Mouse (Mus musculus) forebrain, embryonic 11.5 days (tissue): ENCODE measurements around the gene Gm17174. TPM values are rescaled to one million over a fixed set of nuclear protein-coding genes. Genes with fewer than 3 reads are reported as not detected.
"Not testable (repeated sequence)": the region's sequence is repeated elsewhere in the genome, so short reads cannot be mapped to it uniquely, and the experiment has no call there.

Experiments
- ATAC-seq: fragments of 200-750 bp; cut with Nextera tagmentation; replicated peaks from 2 replicates; pipeline ENCODE4 v1.8.0; 2017; ENCODE audit warnings: moderate TSS enrichment; ENCODE audit not compliant: low FRiP score
- DNase-seq: peaks from one replicate; pipeline ENCODE4 v3.0.0-alpha.2; 2017; ENCODE audit warnings: low spot score
- H3K27ac ChIP-seq: fragments of 300-500 bp; sonication (generic); 2 replicates; pipeline ENCODE4 v1.5.1; 2014; ENCODE audit warnings: low read depth, low read length
- H3K27me3 ChIP-seq: fragments of 300-500 bp; sonication (generic); 2 replicates; pipeline ENCODE4 v1.6.1; 2014; ENCODE audit warnings: mild to moderate bottlenecking, low read length, mixed read lengths; ENCODE audit not compliant: control insufficient read depth, insufficient read depth
- H3K36me3 ChIP-seq: fragments of 300-500 bp; sonication (generic); 2 replicates; pipeline ENCODE4 v1.6.1; 2014; ENCODE audit warnings: mild to moderate bottlenecking, low read length, moderate library complexity, mixed read lengths; ENCODE audit not compliant: control insufficient read depth, insufficient read depth
- H3K4me1 ChIP-seq: fragments of 300-500 bp; sonication (generic); replicated peaks from 2 replicates; pipeline ENCODE4 v1.6.1; 2014; ENCODE audit warnings: low read length, mixed read lengths; ENCODE audit not compliant: control insufficient read depth, insufficient read depth
- H3K4me2 ChIP-seq: fragments of 300-500 bp; sonication (generic); 2 replicates; pipeline ENCODE4 v1.6.1; 2014; ENCODE audit warnings: low read depth, mild to moderate bottlenecking, low read length, moderate library complexity, mixed read lengths; ENCODE audit not compliant: severe bottlenecking
- H3K4me3 ChIP-seq: fragments of 300-500 bp; sonication (generic); 2 replicates; pipeline ENCODE4 v1.5.1; 2014; ENCODE audit warnings: low read depth, low read length
- H3K9ac ChIP-seq: fragments of 300-500 bp; sonication (generic); 2 replicates; pipeline ENCODE4 v1.6.1; 2014; ENCODE audit warnings: low read length
- H3K9me3 ChIP-seq: fragments of 300-500 bp; sonication (generic); 2 replicates; pipeline ENCODE4 v1.6.1; 2016; ENCODE audit warnings: low read length, mixed read lengths; ENCODE audit not compliant: control insufficient read depth
- WGBS: fragments of 180-500 bp; shearing (Covaris S2); extraction: QIAGEN DNeasy Blood & Tissue Kit; methylation state at CpG from one replicate; pipeline ENCODE4 v1.1.7; 2014; 5-methylcytosine and 5-hydroxymethylcytosine counted together
- polyA plus RNA-seq: library from polyadenylated mRNA; unstranded; fragments of >200 nt; fragmentation: Nextera tagmentation; extraction: Ambion mirVana; gene quantifications from 2 replicates; pipeline ENCODE4 v1.2.1, GENCODE M21; 2014

Gm17174 gene
- not detected in 2 replicates for polyA plus RNA-seq

GRCm38 (mm10) chr14:51592039-51592438 lies at the start of gene Gm17174:
Gene Gm17174 (minus strand): TSS chr14:51592139.
- WGBS = 87% methylated on average over 4 of the region's 4 CpGs
- not testable (repeated sequence) for DNase-seq, H3K4me3 ChIP-seq, H3K27me3 ChIP-seq, H3K4me1 ChIP-seq, H3K9me3 ChIP-seq, H3K36me3 ChIP-seq, ATAC-seq, H3K9ac ChIP-seq, H3K4me2 ChIP-seq, H3K27ac ChIP-seq

GRCm38 (mm10) chr14:51635566-51635965 lies 43.6 kb upstream of the Gm17174 start, which contains the start of gene Gm4181:
Gene Gm4181 (minus strand): TSS chr14:51635666.
- DNase-seq, H3K27me3 ChIP-seq, ATAC-seq, H3K4me2 ChIP-seq, H3K9me3 ChIP-seq, H3K27ac ChIP-seq, H3K4me3 ChIP-seq, H3K36me3 ChIP-seq, H3K4me1 ChIP-seq, H3K9ac ChIP-seq: not testable (repeated sequence)
- WGBS = 79% methylated on average over 1 of the region's 1 CpGs

- H3K36me3 ChIP-seq, DNase-seq, H3K27me3 ChIP-seq, H3K4me1 ChIP-seq, H3K27ac ChIP-seq, H3K4me2 ChIP-seq, H3K9me3 ChIP-seq, ATAC-seq, H3K4me3 ChIP-seq, H3K9ac ChIP-seq: not testable (repeated sequence)
- 93% methylated on average over 1 of the region's 1 CpGs for WGBS
These were observed 40.5 kb upstream of the Gm17174 start for GRCm38 (mm10) chr14:51632426-51632825.

GRCm38 (mm10) chr14:51611210-51611609 lies 19.3 kb upstream of the Gm17174 start, which contains the start of gene Gm17078:
Gene Gm17078 (minus strand): TSS chr14:51611310.
- 95% methylated on average over 1 of the region's 1 CpGs for WGBS
- no peaks in the 10 kb centered on the region for H3K27me3 ChIP-seq
- no peaks in the 10 kb centered on the region for H3K4me1 ChIP-seq
- no peak within 1 kb of the TSS for H3K27ac ChIP-seq
- ATAC-seq = no peak
- H3K4me3 ChIP-seq = no peak within 1 kb of the TSS
- H3K4me2 ChIP-seq = no peak within 1 kb of the TSS
- H3K9me3 ChIP-seq = no peaks in the 10 kb centered on the region
- H3K9ac ChIP-seq = no peak within 1 kb of the TSS
- no peaks in the 10 kb centered on the region for H3K36me3 ChIP-seq
- no peak for DNase-seq

GRCm38 (mm10) chr14:51573963-51574362 lies 18.0 kb downstream of the Gm17174 start, which contains the start of gene Gm17175:
Gene Gm17175 (minus strand): TSS chr14:51574063.
- not testable (repeated sequence) for DNase-seq, H3K4me1 ChIP-seq, H3K27me3 ChIP-seq, H3K36me3 ChIP-seq, ATAC-seq, H3K4me3 ChIP-seq, H3K27ac ChIP-seq, H3K9me3 ChIP-seq, H3K9ac ChIP-seq, H3K4me2 ChIP-seq
- WGBS = 85% methylated on average over 2 of the region's 2 CpGs

- Histone ChIP-seq H3K9ac (no peak within 1 kb of the TSS), H3K4me1 (no peaks in the 10 kb centered on the region), H3K36me3 (no peaks in the 10 kb centered on the region), H3K4me3 (no peak within 1 kb of the TSS), H3K27me3 (no peaks in the 10 kb centered on the region), H3K9me3 (no peaks in the 10 kb centered on the region), H3K27ac (no peak within 1 kb of the TSS), H3K4me2 (no peak within 1 kb of the TSS)
- ATAC-seq (no peak), DNase-seq (no peak)
- WGBS = 92% methylated on average over 4 of the region's 4 CpGs
These were observed 39.4 kb downstream of the Gm17174 start, which contains the start of gene Gm5622 for GRCm38 (mm10) chr14:51552490-51552889. Gene Gm5622 (plus strand): TSS chr14:51552790.

Other genes with a start within 250 kb of the Gm17174 start
- gene Gm7247, start 230.4 kb downstream of the Gm17174 start, polyA plus RNA-seq = not detected in 2 replicates
- not detected in 2 replicates for gene Vmn2r88, start 181.3 kb downstream of the Gm17174 start, polyA plus RNA-seq
- gene Vmn2r89, start 140.3 kb downstream of the Gm17174 start, polyA plus RNA-seq = not detected in 2 replicates
- not detected in 2 replicates for gene Gm5622, start 39.3 kb downstream of the Gm17174 start, polyA plus RNA-seq
- gene Gm17175, start 18.1 kb downstream of the Gm17174 start, polyA plus RNA-seq = not detected in 2 replicates
- gene Gm17078, start 19.2 kb upstream of the Gm17174 start, polyA plus RNA-seq = not detected in 2 replicates
- gene Gm4181, start 43.5 kb upstream of the Gm17174 start, polyA plus RNA-seq = not detected in 2 replicates
- not detected in 2 replicates for gene Gm17079, start 103.3 kb upstream of the Gm17174 start, polyA plus RNA-seq
- gene Gm5800, start 125.0 kb upstream of the Gm17174 start, polyA plus RNA-seq = not detected in 2 replicates
- not detected in 2 replicates for gene Ang4, start 181.5 kb upstream of the Gm17174 start, polyA plus RNA-seq
- not detected in 2 replicates for gene AY358078, start 207.9 kb upstream of the Gm17174 start, polyA plus RNA-seq